Mouse (Mus musculus): ENCODE measurements around the gene Adad2. TPM values are rescaled to one million over a fixed set of nuclear protein-coding genes. Genes with fewer than 3 reads are reported as not detected.
A peak's percentile ranks its signal among the peaks of the same experiment; 100 is the strongest.

The Adad2 gene
- polyA plus RNA-seq, 1 experiment: 0.12 TPM

DNA sequence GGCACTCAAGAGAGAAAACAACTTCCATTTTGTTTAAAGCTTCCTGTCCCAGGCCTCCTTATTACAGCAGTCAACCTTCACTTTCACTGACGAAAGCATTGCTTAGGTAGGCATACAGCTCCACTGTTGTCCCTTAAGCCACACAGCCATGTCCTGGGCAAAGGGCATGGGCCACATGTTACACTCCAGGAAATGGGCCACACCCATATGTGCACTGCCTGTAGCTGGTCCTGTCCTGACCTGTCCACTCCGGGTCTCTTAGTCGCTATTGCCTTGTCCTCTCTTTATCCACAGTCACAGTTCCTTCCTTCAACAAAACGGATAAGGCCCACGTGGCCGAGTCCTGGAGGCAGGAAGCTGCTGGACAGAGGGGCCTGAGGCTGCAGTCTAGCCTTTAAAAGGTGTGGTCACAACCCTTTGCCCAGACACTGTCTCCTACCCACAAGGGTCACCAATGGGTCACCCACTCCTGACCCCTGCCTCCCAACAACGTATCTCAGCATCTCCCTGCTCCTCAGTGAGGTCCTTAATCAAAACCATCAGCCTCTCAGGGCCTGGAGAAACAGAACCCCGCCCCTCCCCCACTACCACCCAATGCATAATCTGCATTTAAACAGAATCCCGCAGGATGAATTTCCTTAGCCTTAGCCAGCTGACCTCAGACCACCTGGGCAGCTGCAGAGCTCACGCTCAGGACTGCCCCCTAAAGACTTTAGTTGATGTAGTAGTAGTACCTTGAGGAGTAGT, 15.2 kb downstream of the Adad2 start:
- no peak for TF ChIP-seq CTCF (IDR thresholded peaks at IDR 0.05; ENCODE audit: borderline replicate concordance, extremely low read depth, insufficient read depth, insufficient read length)
- TF ChIP-seq POLR2A (IDR thresholded peaks at IDR 0.05; ENCODE audit: borderline replicate concordance, extremely low read depth, insufficient read depth, insufficient read length, poor library complexity, severe bottlenecking): no peak
- DNase-seq (ENCODE audit: low read depth): no peak

DNA sequence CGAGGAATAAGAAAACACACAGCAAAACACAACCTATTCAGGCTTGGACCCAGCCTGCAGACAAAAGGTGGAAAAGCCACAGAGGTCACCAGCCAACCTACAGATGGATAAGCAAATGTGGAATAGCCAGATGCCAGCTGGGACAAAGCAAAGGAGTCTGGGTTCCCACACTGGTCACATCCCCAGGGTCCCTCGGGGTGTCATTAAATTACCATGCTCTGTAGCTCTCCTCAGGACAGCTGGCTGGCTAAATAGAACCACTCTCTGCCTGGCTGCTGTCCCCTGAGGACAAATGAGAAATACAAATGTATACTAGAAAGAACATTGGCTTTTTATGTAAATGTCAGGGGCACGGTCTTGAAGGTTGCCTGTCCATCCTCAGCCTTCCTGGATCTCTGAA, 18.3 kb downstream of the Adad2 start:
- TF ChIP-seq CTCF (IDR thresholded peaks at IDR 0.05; ENCODE audit: borderline replicate concordance, extremely low read depth, insufficient read depth, insufficient read length): no peak
- no peak for TF ChIP-seq POLR2A (IDR thresholded peaks at IDR 0.05; ENCODE audit: borderline replicate concordance, extremely low read depth, insufficient read depth, insufficient read length, poor library complexity, severe bottlenecking)
- peak; percentile 43 for DNase-seq (ENCODE audit: low read depth)

DNA sequence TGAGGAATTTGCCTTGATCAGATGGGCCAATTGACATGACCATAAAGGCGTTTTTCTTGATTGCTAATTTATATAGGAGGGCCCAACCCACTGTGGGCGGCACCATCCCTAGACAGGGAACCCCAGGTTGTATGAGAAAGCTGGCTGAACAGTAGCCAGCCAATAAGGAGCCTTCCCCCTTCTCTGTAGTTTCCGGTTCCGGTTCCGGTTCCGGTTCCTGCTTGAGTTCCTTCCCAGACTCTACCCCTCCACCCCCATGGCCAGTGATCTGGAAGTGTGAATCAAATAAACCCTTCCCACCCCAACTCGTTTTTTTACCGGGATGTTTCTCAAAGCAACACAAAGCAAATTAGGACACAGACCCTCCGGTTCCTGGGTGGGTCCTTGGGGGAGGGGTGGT, 19.7 kb downstream of the Adad2 start:
- DNase-seq (ENCODE audit: low read depth): no peak
- no peak for TF ChIP-seq POLR2A (IDR thresholded peaks at IDR 0.05; ENCODE audit: borderline replicate concordance, extremely low read depth, insufficient read depth, insufficient read length, poor library complexity, severe bottlenecking)
- TF ChIP-seq CTCF (IDR thresholded peaks at IDR 0.05; ENCODE audit: borderline replicate concordance, extremely low read depth, insufficient read depth, insufficient read length): no peak

DNA sequence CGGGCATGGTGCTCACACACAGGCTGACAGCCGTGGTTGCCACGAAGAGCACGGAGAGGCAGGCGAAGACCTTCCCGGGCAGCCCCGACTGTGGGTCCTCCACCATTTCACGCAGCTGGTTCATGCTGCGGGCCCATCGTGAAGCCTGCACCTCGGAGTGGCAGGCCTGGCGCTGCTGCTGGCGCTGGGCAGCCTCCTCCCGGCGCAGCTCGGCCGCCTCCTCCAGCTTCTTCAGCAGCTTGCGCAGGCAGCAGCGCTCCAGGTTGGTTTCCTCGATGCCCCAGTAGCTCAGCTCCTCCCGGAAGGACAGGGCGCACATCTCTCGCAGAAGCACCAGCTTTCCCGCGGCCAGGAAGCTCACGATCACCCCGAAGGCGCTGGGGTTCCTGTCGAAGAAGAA, 20.4 kb downstream of the Adad2 start:
- DNase-seq (ENCODE audit: low read depth): no peak
- no peak for TF ChIP-seq POLR2A (IDR thresholded peaks at IDR 0.05; ENCODE audit: borderline replicate concordance, extremely low read depth, insufficient read depth, insufficient read length, poor library complexity, severe bottlenecking)
- TF ChIP-seq CTCF (IDR thresholded peaks at IDR 0.05; ENCODE audit: borderline replicate concordance, extremely low read depth, insufficient read depth, insufficient read length): no peak

DNA sequence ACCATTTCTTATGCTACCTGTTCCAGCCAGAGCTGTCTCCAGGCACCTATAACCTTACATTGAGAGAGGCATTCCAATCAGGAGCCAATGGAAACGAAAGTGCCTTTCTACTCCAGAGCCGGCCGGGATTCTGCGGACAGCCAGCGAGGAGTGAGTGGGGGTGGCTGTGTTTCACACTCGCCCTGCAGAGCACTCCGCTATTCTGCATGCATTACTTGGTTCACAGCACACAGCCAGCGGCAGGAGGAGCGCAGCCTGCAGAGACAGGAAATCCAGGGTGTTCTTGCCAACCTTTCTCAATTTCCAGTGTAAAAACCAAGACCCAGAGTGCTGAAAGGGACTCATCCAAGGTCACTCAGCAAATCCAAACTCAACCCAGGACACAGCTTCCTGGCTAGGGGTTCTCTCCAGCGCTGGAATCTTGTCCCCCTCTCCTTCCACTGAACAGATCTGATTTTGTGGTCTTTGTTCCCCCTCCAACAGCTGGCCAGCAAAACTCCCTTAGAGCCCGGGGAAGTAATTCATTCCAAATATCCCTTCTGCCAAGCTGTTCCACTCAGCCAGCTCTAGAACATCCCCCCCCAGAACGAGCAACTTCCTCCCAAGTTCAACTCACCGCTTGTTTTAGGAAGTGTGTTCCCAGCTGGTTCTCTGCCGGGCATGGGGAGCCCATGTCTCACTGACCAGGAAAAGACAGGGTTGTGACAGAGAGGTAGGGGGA, 22.2 kb downstream of the Adad2 start:
- DNase-seq (ENCODE audit: low read depth): peak; percentile 31
- TF ChIP-seq POLR2A (IDR thresholded peaks at IDR 0.05; ENCODE audit: borderline replicate concordance, extremely low read depth, insufficient read depth, insufficient read length, poor library complexity, severe bottlenecking): no peak
- no peak for TF ChIP-seq CTCF (IDR thresholded peaks at IDR 0.05; ENCODE audit: borderline replicate concordance, extremely low read depth, insufficient read depth, insufficient read length)

DNA sequence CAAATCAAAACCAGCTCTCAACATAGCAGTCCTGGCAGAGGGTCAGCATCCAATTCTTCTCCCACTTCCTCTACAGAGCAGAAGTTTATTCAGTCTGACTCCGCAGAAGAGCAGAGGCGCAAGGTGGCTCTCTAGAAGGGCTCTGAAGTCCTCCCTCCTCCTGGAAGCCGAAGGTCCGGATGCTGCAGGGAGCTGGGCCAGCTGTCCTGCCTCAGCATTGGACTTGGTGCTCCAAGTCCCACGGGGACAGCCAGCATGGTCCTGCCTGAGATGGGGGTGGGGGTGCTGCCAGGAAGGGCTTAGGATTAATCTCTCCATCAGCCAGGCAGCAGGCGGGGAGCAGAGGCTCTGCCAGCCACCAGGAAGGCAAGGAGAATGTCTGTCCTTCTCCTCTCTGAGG, 22.8 kb downstream of the Adad2 start, which contains the start of gene Kcng4:
Gene Kcng4 (minus strand): TSS at position 303 of the 400 bp plus-strand sequence.
- peak; percentile 5 for DNase-seq (ENCODE audit: low read depth)
- TF ChIP-seq CTCF (IDR thresholded peaks at IDR 0.05; ENCODE audit: borderline replicate concordance, extremely low read depth, insufficient read depth, insufficient read length) (no peak), POLR2A (IDR thresholded peaks at IDR 0.05; ENCODE audit: borderline replicate concordance, extremely low read depth, insufficient read depth, insufficient read length, poor library complexity, severe bottlenecking) (no peak)

DNA sequence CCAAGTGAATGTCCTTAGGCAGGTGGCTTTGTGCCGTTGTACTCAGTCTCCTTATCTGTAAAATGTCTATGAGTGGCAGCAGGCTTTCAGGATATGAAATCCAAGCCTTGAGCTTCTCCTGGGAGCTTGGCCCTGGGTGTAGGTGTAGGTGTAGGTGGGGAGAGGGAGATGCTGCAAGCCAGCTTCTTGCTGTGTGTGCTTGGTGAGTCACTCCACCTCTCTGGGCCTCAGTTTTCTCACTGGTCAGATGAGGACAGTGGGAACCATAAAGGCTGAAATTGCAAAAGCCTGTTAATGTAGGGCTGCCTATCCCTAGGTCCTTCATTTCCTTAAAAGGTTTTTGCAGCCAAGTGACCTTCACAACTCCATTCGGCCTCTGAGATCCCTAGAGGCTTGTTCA, 23.4 kb downstream of the Adad2 start:
- TF ChIP-seq POLR2A (IDR thresholded peaks at IDR 0.05; ENCODE audit: borderline replicate concordance, extremely low read depth, insufficient read depth, insufficient read length, poor library complexity, severe bottlenecking) (no peak), CTCF (IDR thresholded peaks at IDR 0.05; ENCODE audit: borderline replicate concordance, extremely low read depth, insufficient read depth, insufficient read length) (no peak)

DNA sequence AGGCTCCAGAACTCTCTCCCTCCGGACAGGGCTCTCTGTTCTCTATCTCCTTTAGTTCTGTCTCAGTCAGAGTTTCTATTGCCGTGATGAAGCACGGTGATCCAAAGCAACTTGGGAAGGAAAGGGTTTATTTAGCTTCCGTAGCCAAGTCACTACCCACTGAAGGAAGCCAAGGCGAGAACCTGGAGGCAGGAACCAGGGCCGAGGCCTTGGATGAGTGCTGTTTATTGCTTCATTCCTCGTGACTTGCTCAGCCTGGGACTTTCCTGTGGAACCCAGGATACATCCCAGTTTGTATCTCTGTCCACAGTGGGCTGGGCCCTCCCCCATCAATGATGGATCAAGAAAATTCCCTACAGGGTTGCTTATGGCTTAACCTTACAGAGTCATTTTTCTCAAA, 24.2 kb downstream of the Adad2 start:
- DNase-seq (ENCODE audit: low read depth): no peak
- no peak for TF ChIP-seq POLR2A (IDR thresholded peaks at IDR 0.05; ENCODE audit: borderline replicate concordance, extremely low read depth, insufficient read depth, insufficient read length, poor library complexity, severe bottlenecking)
- no peak for TF ChIP-seq CTCF (IDR thresholded peaks at IDR 0.05; ENCODE audit: borderline replicate concordance, extremely low read depth, insufficient read depth, insufficient read length)

More for the DNA sequence above, 23.4 kb downstream of the Adad2 start:
- no peak for DNase-seq (ENCODE audit: low read depth)

DNA sequence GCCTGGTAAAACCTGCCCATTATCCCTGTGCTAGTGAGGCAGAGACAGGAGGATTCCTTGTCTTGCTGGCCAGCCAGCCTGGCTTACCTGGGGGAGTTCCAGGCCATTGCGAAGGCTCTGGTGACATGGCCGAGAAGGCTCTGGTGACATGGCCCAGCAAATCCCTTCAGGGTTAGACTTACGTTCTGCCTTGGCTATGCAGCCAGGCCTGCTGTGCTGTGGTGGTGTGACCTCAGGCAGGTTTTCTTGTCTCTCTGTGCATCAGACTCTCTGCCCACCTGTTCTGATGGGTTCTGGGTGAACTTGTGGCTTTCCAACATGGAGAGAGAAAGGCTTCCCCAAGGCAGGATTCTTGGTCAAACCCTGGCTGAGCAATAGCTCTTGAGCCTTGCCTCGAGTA, 24.8 kb downstream of the Adad2 start:
- TF ChIP-seq POLR2A (IDR thresholded peaks at IDR 0.05; ENCODE audit: borderline replicate concordance, extremely low read depth, insufficient read depth, insufficient read length, poor library complexity, severe bottlenecking): no peak
- TF ChIP-seq CTCF (IDR thresholded peaks at IDR 0.05; ENCODE audit: borderline replicate concordance, extremely low read depth, insufficient read depth, insufficient read length): no peak
- no peak for DNase-seq (ENCODE audit: low read depth)

DNA sequence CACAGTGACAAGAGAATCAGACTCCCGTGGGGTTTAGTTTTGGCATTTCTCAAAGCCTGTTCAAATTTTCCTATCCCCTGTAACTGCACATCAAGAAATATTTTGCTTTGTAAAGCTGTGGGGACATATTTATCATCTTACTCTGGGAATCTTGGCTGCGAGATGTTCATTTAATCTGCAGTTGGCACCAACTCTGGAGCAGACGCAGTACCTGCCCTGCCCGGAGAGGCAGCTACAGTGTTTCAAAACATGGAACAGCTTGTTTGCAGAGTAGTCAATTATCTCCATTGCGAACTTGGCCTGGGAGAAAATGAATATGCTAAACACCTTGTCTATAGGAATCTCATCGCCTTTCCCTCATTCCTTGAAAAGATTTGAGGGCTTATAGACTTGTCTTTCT, 25.7 kb downstream of the Adad2 start:
- peak; percentile 47 for DNase-seq (ENCODE audit: low read depth)
- no peak for TF ChIP-seq CTCF (IDR thresholded peaks at IDR 0.05; ENCODE audit: borderline replicate concordance, extremely low read depth, insufficient read depth, insufficient read length)
- no peak for TF ChIP-seq POLR2A (IDR thresholded peaks at IDR 0.05; ENCODE audit: borderline replicate concordance, extremely low read depth, insufficient read depth, insufficient read length, poor library complexity, severe bottlenecking)

DNA sequence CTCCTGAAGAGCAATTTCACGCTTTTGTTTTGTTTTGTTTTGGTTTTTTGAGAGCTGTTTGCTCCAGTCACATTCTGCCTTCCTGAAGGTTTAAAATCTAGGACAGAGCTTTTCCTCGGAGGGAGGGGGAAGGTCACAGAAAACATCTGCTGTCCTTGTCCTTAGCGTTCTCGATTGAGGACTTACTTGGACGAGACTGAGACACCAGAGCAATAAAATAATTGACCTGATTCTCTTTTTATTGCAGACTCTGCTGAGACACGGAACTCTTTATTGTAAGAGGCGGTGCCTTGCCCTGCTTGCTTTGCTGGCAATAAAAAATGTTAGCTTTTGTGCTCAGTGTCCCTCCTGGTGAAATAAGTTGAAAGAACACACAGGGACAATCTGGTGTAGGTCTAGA, 27.3 kb downstream of the Adad2 start:
- DNase-seq (ENCODE audit: low read depth): no peak
- TF ChIP-seq CTCF (IDR thresholded peaks at IDR 0.05; ENCODE audit: borderline replicate concordance, extremely low read depth, insufficient read depth, insufficient read length): no peak
- TF ChIP-seq POLR2A (IDR thresholded peaks at IDR 0.05; ENCODE audit: borderline replicate concordance, extremely low read depth, insufficient read depth, insufficient read length, poor library complexity, severe bottlenecking): no peak
